Mouse (Mus musculus): Measurements from ENCODE around the gene Gm26602.

DNA sequence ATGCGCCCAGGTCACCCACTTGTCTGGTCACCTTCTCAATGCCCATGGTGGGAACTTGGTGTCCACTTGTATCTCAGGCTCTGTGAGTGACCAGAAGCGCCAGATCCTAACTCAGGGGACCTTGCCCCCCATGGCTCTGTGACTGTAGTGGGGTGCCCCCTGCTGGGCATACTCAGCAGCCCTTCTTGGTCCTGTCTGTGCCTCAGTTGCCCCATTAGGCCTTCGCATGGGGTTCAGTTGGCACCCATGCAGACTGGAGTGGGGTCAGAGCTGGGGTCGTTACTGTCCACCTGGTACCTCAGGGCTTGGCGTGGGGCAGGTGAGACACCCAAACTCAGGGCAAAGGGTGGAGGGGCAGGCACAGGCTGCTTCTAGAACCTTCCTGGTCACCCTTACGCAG, 43.3 kb downstream of the Gm26602 start:
- no peak for TF ChIP-seq TAL1 (IDR thresholded peaks at IDR 0.05; ENCODE audit: low read length)
- TF ChIP-seq GATA1 (IDR thresholded peaks at IDR 0.05; ENCODE audit: low read length), result no peak
